Mouse (Mus musculus): ENCODE results near the gene Klk9. TPM values are rescaled to one million over a fixed set of nuclear protein-coding genes. Genes with fewer than 3 reads are reported as not detected.

Klk9 gene
- polyA plus RNA-seq, 1 experiment from 2014 or later, result not detected

DNA sequence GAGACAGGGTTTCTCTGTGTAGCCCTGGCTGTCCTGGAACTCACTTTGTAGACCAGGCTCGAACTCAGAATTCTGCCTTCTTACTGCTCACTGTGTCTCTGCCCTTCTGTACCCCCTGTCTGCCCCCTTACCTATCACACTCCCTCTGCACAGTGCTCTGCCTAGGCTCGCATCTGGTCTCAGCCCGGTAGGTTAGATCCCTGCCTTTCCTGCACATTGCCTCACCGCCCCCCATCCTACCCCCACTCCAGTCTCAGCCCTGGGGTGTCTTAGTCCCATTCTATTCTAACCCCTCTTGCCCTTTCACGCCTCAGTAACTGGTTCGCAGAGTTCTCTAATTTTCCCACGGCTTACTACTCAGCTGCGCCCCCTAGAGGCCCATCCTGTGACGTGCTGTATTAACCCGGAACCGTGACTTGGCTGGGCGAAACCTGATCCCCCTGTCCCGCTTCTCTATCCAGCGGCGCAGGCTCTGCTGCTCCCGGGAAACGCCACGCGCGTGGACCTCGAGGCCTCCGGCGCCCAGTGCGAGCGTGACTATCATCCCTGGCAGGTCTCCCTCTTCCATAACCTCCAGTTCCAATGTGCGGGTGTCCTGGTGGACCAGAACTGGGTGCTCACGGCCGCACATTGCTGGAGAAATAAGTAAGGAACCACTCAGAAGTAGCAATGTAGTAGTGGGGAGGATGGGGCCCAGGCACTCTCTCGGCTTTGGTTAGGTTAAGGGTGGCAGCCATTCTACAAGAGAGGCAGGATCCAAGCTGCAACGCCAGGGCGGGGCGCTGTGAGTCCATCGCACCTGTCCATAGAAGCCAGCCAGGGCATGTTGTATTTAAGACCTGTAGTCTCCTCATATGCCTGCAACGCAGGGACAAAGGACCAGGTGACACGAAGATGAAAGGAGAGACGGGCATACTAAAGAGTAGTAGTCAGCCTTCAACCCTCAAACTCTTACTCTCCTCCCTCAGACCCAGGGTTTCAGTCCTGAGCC lies 9.1 kb upstream of the Klk9 start:
- 7% methylated on average over 36 of the region's 36 CpGs for WGBS
- H3K4me3 ChIP-seq (ENCODE audit: low read length), result peak overlapping the region; percentile 25; the same call in 1 of the 2 replicates
- 0 out of 2 replicates have a peak, but pooled peaks cover 4% of the 10 kb centered on the region for H3K4me1 ChIP-seq (ENCODE audit: control insufficient read depth, insufficient read depth, low read length)
- H3K27me3 ChIP-seq (ENCODE audit: control insufficient read depth, insufficient read depth, low read length), result 0 out of 2 replicates have a peak, but pooled peaks cover 6% of the 10 kb centered on the region
- H3K9ac ChIP-seq (ENCODE audit: low read depth, low read length), result peak overlapping the region; percentile 13; the same call in 1 of the 2 replicates
- no peaks in the 10 kb centered on the region for H3K9me3 ChIP-seq (ENCODE audit: control insufficient read depth, low read length)
- H3K4me2 ChIP-seq (replicated peaks; ENCODE audit: low read depth, low read length), result peak overlapping the region; percentile 52
- no peak overlapping the region for H3K27ac ChIP-seq (ENCODE audit: low read depth, low read length)
- ATAC-seq (ENCODE audit: low FRiP score, low TSS enrichment), result peak; percentile 81
- no peaks in the 10 kb centered on the region for H3K36me3 ChIP-seq (ENCODE audit: control insufficient read depth, insufficient read depth, low read length)

- no peak overlapping the region for H3K4me2 ChIP-seq (replicated peaks; ENCODE audit: low read depth, low read length)
- H3K27me3 ChIP-seq (ENCODE audit: control insufficient read depth, insufficient read depth, low read length), result 0 out of 2 replicates have a peak, but pooled peaks cover 6% of the 10 kb centered on the region
- 85% methylated on average over 1 of the region's 1 CpGs for WGBS
- no peak overlapping the region for H3K9ac ChIP-seq (ENCODE audit: low read depth, low read length)
- H3K4me3 ChIP-seq (ENCODE audit: low read length), result no peak overlapping the region
- no peak overlapping the region for H3K27ac ChIP-seq (ENCODE audit: low read depth, low read length)
- H3K36me3 ChIP-seq (ENCODE audit: control insufficient read depth, insufficient read depth, low read length), result no peaks in the 10 kb centered on the region
- H3K4me1 ChIP-seq (ENCODE audit: control insufficient read depth, insufficient read depth, low read length), result 0 out of 2 replicates have a peak, but pooled peaks cover 4% of the 10 kb centered on the region
- no peaks in the 10 kb centered on the region for H3K9me3 ChIP-seq (ENCODE audit: control insufficient read depth, low read length)
- ATAC-seq (ENCODE audit: low FRiP score, low TSS enrichment), result no peak
Measured at GRCm38 (mm10) chr7:43785286-43785685, 6.4 kb upstream of the Klk9 start.

DNA sequence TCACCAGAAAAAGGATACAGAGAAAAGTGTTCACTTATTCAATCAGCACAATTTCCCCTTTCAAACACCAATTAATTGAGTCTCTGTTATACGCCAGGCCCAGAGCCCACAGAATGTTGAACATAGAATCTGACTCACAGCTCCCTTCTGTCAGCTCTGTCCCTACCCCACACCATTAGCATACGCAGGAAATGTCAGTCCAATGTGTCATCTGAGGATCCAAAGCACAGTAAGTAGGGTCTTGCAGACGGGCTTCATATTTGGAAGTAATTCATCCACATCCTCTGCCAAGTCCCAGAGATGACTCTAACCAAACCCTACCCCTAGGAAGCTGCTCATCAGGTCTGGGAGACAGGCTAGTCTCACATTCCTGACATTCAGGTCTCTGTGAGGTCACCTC lies 3.6 kb upstream of the Klk9 start:
- no peak overlapping the region for H3K4me2 ChIP-seq (replicated peaks; ENCODE audit: low read depth, low read length)
- ATAC-seq (ENCODE audit: low FRiP score, low TSS enrichment), result no peak
- H3K4me1 ChIP-seq (ENCODE audit: control insufficient read depth, insufficient read depth, low read length), result no peaks in the 10 kb centered on the region
- 0 out of 2 replicates have a peak, but pooled peaks cover 3% of the 10 kb centered on the region for H3K27me3 ChIP-seq (ENCODE audit: control insufficient read depth, insufficient read depth, low read length)
- no peak overlapping the region for H3K4me3 ChIP-seq (ENCODE audit: low read length)
- no peak overlapping the region for H3K9ac ChIP-seq (ENCODE audit: low read depth, low read length)
- WGBS, result 72% methylated on average over 3 of the region's 3 CpGs
- H3K27ac ChIP-seq (ENCODE audit: low read depth, low read length), result no peak overlapping the region
- H3K9me3 ChIP-seq (ENCODE audit: control insufficient read depth, low read length), result no peaks in the 10 kb centered on the region
- H3K36me3 ChIP-seq (ENCODE audit: control insufficient read depth, insufficient read depth, low read length), result no peaks in the 10 kb centered on the region

GRCm38 (mm10) chr7:43789295-43789694 lies 2.4 kb upstream of the Klk9 start:
- Histone ChIP-seq H3K9me3 (ENCODE audit: control insufficient read depth, low read length) (no peaks in the 10 kb centered on the region), H3K4me2 (replicated peaks; ENCODE audit: low read depth, low read length) (no peak overlapping the region), H3K27me3 (ENCODE audit: control insufficient read depth, insufficient read depth, low read length) (no peaks in the 10 kb centered on the region), H3K4me3 (ENCODE audit: low read length) (no peak overlapping the region), H3K36me3 (ENCODE audit: control insufficient read depth, insufficient read depth, low read length) (no peaks in the 10 kb centered on the region), H3K4me1 (ENCODE audit: control insufficient read depth, insufficient read depth, low read length) (no peaks in the 10 kb centered on the region), H3K9ac (ENCODE audit: low read depth, low read length) (no peak overlapping the region), H3K27ac (ENCODE audit: low read depth, low read length) (no peak overlapping the region)
- WGBS, result 51% methylated on average over 2 of the region's 2 CpGs
- ATAC-seq (ENCODE audit: low FRiP score, low TSS enrichment), result no peak

DNA sequence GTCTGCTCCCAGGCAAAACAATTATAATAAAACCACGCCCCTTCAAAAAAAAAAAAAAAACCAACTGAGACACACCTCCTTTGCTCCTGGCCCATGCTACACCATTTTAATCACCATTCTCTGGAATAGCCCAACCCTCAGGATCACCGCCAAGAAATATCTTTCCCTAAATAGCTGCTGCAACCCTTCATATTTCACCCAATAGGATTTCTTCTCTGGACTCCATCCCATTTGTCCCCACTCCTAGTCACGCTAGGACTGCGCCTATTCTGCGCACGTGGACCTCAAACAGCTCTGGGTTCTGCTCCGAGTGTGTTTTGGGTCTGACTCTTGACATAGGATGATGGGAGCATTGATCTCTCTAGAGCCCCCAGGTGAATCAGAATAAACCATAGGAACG lies 4.7 kb downstream of the Klk9 start:
- H3K9me3 ChIP-seq (ENCODE audit: control insufficient read depth, low read length), result no peaks in the 10 kb centered on the region
- peak overlapping the region; percentile 58 for H3K4me3 ChIP-seq (ENCODE audit: low read length)
- H3K27ac ChIP-seq (ENCODE audit: low read depth, low read length), result no peak overlapping the region
- 0 out of 2 replicates have a peak, but pooled peaks have one; percentile 30 for ATAC-seq (ENCODE audit: low FRiP score, low TSS enrichment)
- WGBS, result 7% methylated on average over 8 of the region's 8 CpGs
- H3K36me3 ChIP-seq (ENCODE audit: control insufficient read depth, insufficient read depth, low read length), result no peaks in the 10 kb centered on the region
- peaks cover 7% of the 10 kb centered on the region; the same call in 1 of the 2 replicates for H3K27me3 ChIP-seq (ENCODE audit: control insufficient read depth, insufficient read depth, low read length)
- H3K4me2 ChIP-seq (replicated peaks; ENCODE audit: low read depth, low read length), result peak overlapping the region; percentile 68
- H3K9ac ChIP-seq (ENCODE audit: low read depth, low read length), result peak overlapping the region; percentile 45; the same call in 1 of the 2 replicates
- peaks cover 10% of the 10 kb centered on the region for H3K4me1 ChIP-seq (ENCODE audit: control insufficient read depth, insufficient read depth, low read length)

DNA sequence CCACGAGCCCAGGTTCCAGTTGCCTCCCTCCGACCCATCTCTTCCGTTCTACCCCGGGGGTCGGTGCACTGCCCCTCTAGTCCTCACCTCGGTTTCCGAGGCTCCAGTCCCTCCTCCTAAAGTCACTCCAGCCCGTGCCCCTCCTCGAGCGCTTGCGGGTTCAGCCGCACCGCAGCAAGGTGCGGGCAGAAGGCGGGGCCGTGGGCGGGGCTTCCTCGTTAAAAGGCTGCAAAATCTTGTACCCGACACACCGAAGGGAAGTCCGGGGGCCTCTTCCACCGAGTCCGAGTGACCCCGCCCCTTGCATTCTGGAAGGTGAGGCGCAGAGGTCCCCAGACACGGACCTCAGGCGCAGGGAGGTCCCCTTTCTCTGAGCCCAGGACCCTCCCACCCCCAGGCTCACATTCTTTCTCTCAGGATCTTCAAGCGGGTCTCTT lies 5.7 kb downstream of the Klk9 start, which contains the start of gene Klk8:
Gene Klk8, plus strand, starts transcription at position 245 of the 437 bp plus-strand sequence.
- Histone ChIP-seq H3K4me3 (ENCODE audit: low read length) (peak within 1 kb of the TSS; percentile 58), H3K9me3 (ENCODE audit: control insufficient read depth, low read length) (no peaks in the 10 kb centered on the region), H3K9ac (ENCODE audit: low read depth, low read length) (peak within 1 kb of the TSS; percentile 45), H3K27ac (ENCODE audit: low read depth, low read length) (no peak within 1 kb of the TSS), H3K36me3 (ENCODE audit: control insufficient read depth, insufficient read depth, low read length) (no peaks in the 10 kb centered on the region), H3K4me1 (ENCODE audit: control insufficient read depth, insufficient read depth, low read length) (peaks cover 10% of the 10 kb centered on the region), H3K4me2 (replicated peaks; ENCODE audit: low read depth, low read length) (peak within 1 kb of the TSS; percentile 68), H3K27me3 (ENCODE audit: control insufficient read depth, insufficient read depth, low read length) (peaks cover 7% of the 10 kb centered on the region; the same call in 1 of the 2 replicates)
- peak; percentile 63 for ATAC-seq (ENCODE audit: low FRiP score, low TSS enrichment)
- WGBS, result under 1% methylated on average over 28 of the region's 28 CpGs

GRCm38 (mm10) chr7:43797844-43798462 lies 6.3 kb downstream of the Klk9 start:
- H3K36me3 ChIP-seq (ENCODE audit: control insufficient read depth, insufficient read depth, low read length), result no peaks in the 10 kb centered on the region
- WGBS, result 39% methylated on average over 13 of the region's 13 CpGs
- peaks cover 10% of the 10 kb centered on the region for H3K4me1 ChIP-seq (ENCODE audit: control insufficient read depth, insufficient read depth, low read length)
- H3K9ac ChIP-seq (ENCODE audit: low read depth, low read length), result peak overlapping the region; percentile 45; the same call in 1 of the 2 replicates
- peak overlapping the region; percentile 58 for H3K4me3 ChIP-seq (ENCODE audit: low read length)
- ATAC-seq (ENCODE audit: low FRiP score, low TSS enrichment), result peak; percentile 45; the same call in 1 of the 2 replicates
- H3K27me3 ChIP-seq (ENCODE audit: control insufficient read depth, insufficient read depth, low read length), result peaks cover 7% of the 10 kb centered on the region; the same call in 1 of the 2 replicates
- no peak overlapping the region for H3K27ac ChIP-seq (ENCODE audit: low read depth, low read length)
- H3K9me3 ChIP-seq (ENCODE audit: control insufficient read depth, low read length), result no peaks in the 10 kb centered on the region
- peak overlapping the region; percentile 68 for H3K4me2 ChIP-seq (replicated peaks; ENCODE audit: low read depth, low read length)

- Histone ChIP-seq H3K36me3 (ENCODE audit: control insufficient read depth, insufficient read depth, low read length) (no peaks in the 10 kb centered on the region), H3K27me3 (ENCODE audit: control insufficient read depth, insufficient read depth, low read length) (peaks cover 7% of the 10 kb centered on the region; the same call in 1 of the 2 replicates), H3K4me1 (ENCODE audit: control insufficient read depth, insufficient read depth, low read length) (peaks cover 10% of the 10 kb centered on the region), H3K9me3 (ENCODE audit: control insufficient read depth, low read length) (no peaks in the 10 kb centered on the region), H3K4me2 (replicated peaks; ENCODE audit: low read depth, low read length) (no peak overlapping the region), H3K27ac (ENCODE audit: low read depth, low read length) (no peak overlapping the region), H3K4me3 (ENCODE audit: low read length) (no peak overlapping the region), H3K9ac (ENCODE audit: low read depth, low read length) (no peak overlapping the region)
- 80% methylated on average over 7 of the region's 7 CpGs for WGBS
- no peak for ATAC-seq (ENCODE audit: low FRiP score, low TSS enrichment)
Measured at GRCm38 (mm10) chr7:43799876-43800275, 8.2 kb downstream of the Klk9 start.

Measured in kidney, embryonic 14.5 days (tissue).